Mouse (Mus musculus): ENCODE data around the gene Mesp1. TPM values are rescaled to one million over a fixed set of nuclear protein-coding genes. Genes with fewer than 3 reads are reported as not detected.

Mesp1 gene
- polyA plus RNA-seq, 1 experiment, result 0.62 TPM

GRCm38 (mm10) chr7:79781826-79782515 lies 11.6 kb downstream of the Mesp1 start:
- Histone ChIP-seq H3K4me3 (ENCODE audit: control insufficient read depth, insufficient read depth, low read length) (no peak overlapping the region), H3K4me1 (replicated peaks; ENCODE audit: control insufficient read depth, insufficient read depth, low read length) (no peaks in the 10 kb centered on the region), H3K36me3 (ENCODE audit: control insufficient read depth, insufficient read depth, low read length) (no peaks in the 10 kb centered on the region), H3K27ac (ENCODE audit: control insufficient read depth, insufficient read depth, low read length) (no peak overlapping the region), H3K27me3 (ENCODE audit: control insufficient read depth, insufficient read depth, low read length) (no peaks in the 10 kb centered on the region)
- no peak for DNase-seq
- TF ChIP-seq CTCF (IDR thresholded peaks at IDR 0.05; ENCODE audit: borderline replicate concordance, control insufficient read depth, extremely low read depth, insufficient read depth, low read length, poor library complexity), result no peak
- TF ChIP-seq POLR2A (IDR thresholded peaks at IDR 0.05; ENCODE audit: control insufficient read depth, extremely low read depth, insufficient read depth, low read length, poor library complexity), result no peak
- WGBS, result 93% methylated on average over 11 of the region's 11 CpGs

- Histone ChIP-seq H3K36me3 (ENCODE audit: control insufficient read depth, insufficient read depth, low read length) (no peaks in the 10 kb centered on the region), H3K4me1 (replicated peaks; ENCODE audit: control insufficient read depth, insufficient read depth, low read length) (no peaks in the 10 kb centered on the region), H3K27me3 (ENCODE audit: control insufficient read depth, insufficient read depth, low read length) (no peaks in the 10 kb centered on the region), H3K4me3 (ENCODE audit: control insufficient read depth, insufficient read depth, low read length) (no peak overlapping the region), H3K27ac (ENCODE audit: control insufficient read depth, insufficient read depth, low read length) (no peak overlapping the region)
- no peak for TF ChIP-seq POLR2A (IDR thresholded peaks at IDR 0.05; ENCODE audit: control insufficient read depth, extremely low read depth, insufficient read depth, low read length, poor library complexity)
- TF ChIP-seq CTCF (IDR thresholded peaks at IDR 0.05; ENCODE audit: borderline replicate concordance, control insufficient read depth, extremely low read depth, insufficient read depth, low read length, poor library complexity), result peak; percentile 64; the same call in 1 of the 2 replicates
- WGBS, result 47% methylated on average over 16 of the region's 16 CpGs
- DNase-seq, result peak; percentile 63
Measured at GRCm38 (mm10) chr7:79780647-79781626, 12.7 kb downstream of the Mesp1 start.

- WGBS, result 86% methylated on average over 15 of the region's 15 CpGs
- TF ChIP-seq CTCF (IDR thresholded peaks at IDR 0.05; ENCODE audit: borderline replicate concordance, control insufficient read depth, extremely low read depth, insufficient read depth, low read length, poor library complexity) (no peak), POLR2A (IDR thresholded peaks at IDR 0.05; ENCODE audit: control insufficient read depth, extremely low read depth, insufficient read depth, low read length, poor library complexity) (no peak)
- Histone ChIP-seq H3K27ac (ENCODE audit: control insufficient read depth, insufficient read depth, low read length) (no peak overlapping the region), H3K4me1 (replicated peaks; ENCODE audit: control insufficient read depth, insufficient read depth, low read length) (no peaks in the 10 kb centered on the region), H3K36me3 (ENCODE audit: control insufficient read depth, insufficient read depth, low read length) (no peaks in the 10 kb centered on the region), H3K4me3 (ENCODE audit: control insufficient read depth, insufficient read depth, low read length) (no peak overlapping the region), H3K27me3 (ENCODE audit: control insufficient read depth, insufficient read depth, low read length) (no peaks in the 10 kb centered on the region)
- no peak for DNase-seq
Measured at GRCm38 (mm10) chr7:79771561-79772512, 21.8 kb downstream of the Mesp1 start.

GRCm38 (mm10) chr7:79769664-79770063 lies 23.9 kb downstream of the Mesp1 start:
- no peak for DNase-seq
- WGBS, result 73% methylated on average over 3 of the region's 3 CpGs

GRCm38 (mm10) chr7:79765991-79766390 lies 27.6 kb downstream of the Mesp1 start:
- no peak for DNase-seq
- no peak for TF ChIP-seq POLR2A (IDR thresholded peaks at IDR 0.05; ENCODE audit: control insufficient read depth, extremely low read depth, insufficient read depth, low read length, poor library complexity)
- TF ChIP-seq CTCF (IDR thresholded peaks at IDR 0.05; ENCODE audit: borderline replicate concordance, control insufficient read depth, extremely low read depth, insufficient read depth, low read length, poor library complexity), result no peak
- WGBS, result 71% methylated on average over 1 of the region's 1 CpGs
- no peaks in the 10 kb centered on the region for H3K27me3 ChIP-seq (ENCODE audit: control insufficient read depth, insufficient read depth, low read length)
- H3K4me1 ChIP-seq (replicated peaks; ENCODE audit: control insufficient read depth, insufficient read depth, low read length), result no peaks in the 10 kb centered on the region
- H3K36me3 ChIP-seq (ENCODE audit: control insufficient read depth, insufficient read depth, low read length), result no peaks in the 10 kb centered on the region
- no peak overlapping the region for H3K4me3 ChIP-seq (ENCODE audit: control insufficient read depth, insufficient read depth, low read length)
- no peak overlapping the region for H3K27ac ChIP-seq (ENCODE audit: control insufficient read depth, insufficient read depth, low read length)

More at GRCm38 (mm10) chr7:79769664-79770063, 23.9 kb downstream of the Mesp1 start:
- H3K27ac ChIP-seq (ENCODE audit: control insufficient read depth, insufficient read depth, low read length), result no peak overlapping the region
- no peaks in the 10 kb centered on the region for H3K36me3 ChIP-seq (ENCODE audit: control insufficient read depth, insufficient read depth, low read length)
- no peaks in the 10 kb centered on the region for H3K27me3 ChIP-seq (ENCODE audit: control insufficient read depth, insufficient read depth, low read length)
- no peak overlapping the region for H3K4me3 ChIP-seq (ENCODE audit: control insufficient read depth, insufficient read depth, low read length)
- H3K4me1 ChIP-seq (replicated peaks; ENCODE audit: control insufficient read depth, insufficient read depth, low read length), result no peaks in the 10 kb centered on the region
- no peak for TF ChIP-seq POLR2A (IDR thresholded peaks at IDR 0.05; ENCODE audit: control insufficient read depth, extremely low read depth, insufficient read depth, low read length, poor library complexity)
- TF ChIP-seq CTCF (IDR thresholded peaks at IDR 0.05; ENCODE audit: borderline replicate concordance, control insufficient read depth, extremely low read depth, insufficient read depth, low read length, poor library complexity), result no peak

Measured in thymus, adult 2 months (tissue).